Mouse (Mus musculus): ENCODE measurements at regions not wholly inside any gene's neighbourhood (a gene's known extent, or its start where the extent isn't known, plus 50 kb on each side); places are given as distances from the start of the nearest gene placed in this dataset.

GRCm38 (mm10) chr13:34550130-34550884 lies 103.0 kb downstream of the Pxdc1 start:
- no peak for TF ChIP-seq CTCF (IDR thresholded peaks at IDR 0.05)
- TF ChIP-seq EP300 (IDR thresholded peaks at IDR 0.05), result no peak

All from lung, postnatal 0 days (tissue).